Mouse (Mus musculus) CH12.LX (cell line): ENCODE data around the gene Btbd19. TPM values are rescaled to one million over a fixed set of nuclear protein-coding genes. Genes with fewer than 3 reads are reported as not detected.

Source experiments
- DNase-seq: peaks from one replicate; pipeline ENCODE4 v3.0.0-alpha.2; 2013; ENCODE audit errors: extremely low read depth
- H3K27ac ChIP-seq: 2 replicates; pipeline ENCODE4 v1.5.1; 2012; ENCODE audit warnings: low read depth, mild to moderate bottlenecking, control low read depth, moderate library complexity; ENCODE audit not compliant: insufficient read depth
- H3K27me3 ChIP-seq: replicated peaks from 2 replicates; pipeline ENCODE3; 2012; ENCODE audit warnings: inconsistent platforms
- H3K36me3 ChIP-seq, 2 experiments: replicated peaks in 1 of 2; 2 replicates each; pipeline versions ENCODE3 to v1.6.1; 2012; ENCODE audit warnings: inconsistent platforms in 1 of 2, low read length in 1 of 2, mild to moderate bottlenecking in 1 of 2, mixed read lengths in 1 of 2, moderate library complexity in 1 of 2; ENCODE audit not compliant: control insufficient read depth in 1 of 2, insufficient read depth in 1 of 2
- H3K4me1 ChIP-seq, 2 experiments: 2 replicates each; pipeline ENCODE4 v1.6.1; 2012; ENCODE audit warnings: inconsistent platforms in 1 of 2, moderate library complexity in 1 of 2; ENCODE audit not compliant: insufficient read depth in 2 of 2, control insufficient read depth in 1 of 2
- H3K4me2 ChIP-seq: 2 replicates; pipeline ENCODE4 v1.6.1; 2012; ENCODE audit warnings: low read depth, mild to moderate bottlenecking, control low read depth; ENCODE audit not compliant: poor library complexity, insufficient read depth, severe bottlenecking
- H3K4me3 ChIP-seq, 3 experiments: fragments of 150-350 bp in 1 of 3; sonication (generic) in 1 of 3; replicated peaks in 1 of 3; 2 replicates each; pipeline versions ENCODE3 to v1.5.1; 2011 to 2012; ENCODE audit warnings: low read depth in 2 of 3, low read length in 2 of 3, mild to moderate bottlenecking in 2 of 3, moderate library complexity in 2 of 3, control low read depth in 1 of 3, improper control_type of control experiment in 1 of 3, inconsistent platforms in 1 of 3, mixed read lengths in 1 of 3; ENCODE audit not compliant: poor library complexity in 1 of 3
- H3K79me2 ChIP-seq: replicated peaks from 2 replicates; pipeline ENCODE4 v1.6.1; 2012; ENCODE audit warnings: mild to moderate bottlenecking, moderate library complexity; ENCODE audit not compliant: control insufficient read depth, poor library complexity, insufficient read depth, severe bottlenecking; ENCODE audit errors: extremely low read depth
- H3K9ac ChIP-seq: 2 replicates; pipeline ENCODE4 v1.6.1; 2012; ENCODE audit warnings: low read depth, mild to moderate bottlenecking, control low read depth, moderate library complexity; ENCODE audit not compliant: insufficient read depth
- H3K9me3 ChIP-seq: replicated peaks from 2 replicates; pipeline ENCODE3; 2012; ENCODE audit warnings: low read length, inconsistent platforms, mixed read lengths
- BHLHE40 ChIP-seq: IDR thresholded peaks from 2 replicates; pipeline ENCODE4 v1.6.1; 2011; ENCODE audit warnings: mild to moderate bottlenecking, low read depth, low read length, improper control_type of control experiment
- CTCF ChIP-seq, 2 experiments: IDR thresholded peaks in 1 of 2; conservative IDR thresholded peaks in 1 of 2; 2 replicates each; pipeline ENCODE4 v1.5.1; 2011 to 2012; ENCODE audit warnings: low read depth in 2 of 2, low read length in 2 of 2, improper control_type of control experiment in 1 of 2, inconsistent platforms in 1 of 2, mild to moderate bottlenecking in 1 of 2, moderate library complexity in 1 of 2
- ELF1 ChIP-seq: IDR thresholded peaks from 2 replicates; pipeline ENCODE4 v1.6.1; 2014; ENCODE audit warnings: low read depth, mild to moderate bottlenecking, inconsistent platforms, low read length, improper control_type of control experiment
- EP300 ChIP-seq: IDR thresholded peaks from 2 replicates; pipeline ENCODE4 v1.6.1; 2011; ENCODE audit warnings: low read length, improper control_type of control experiment
- ETS1 ChIP-seq: conservative IDR thresholded peaks from 2 replicates; pipeline ENCODE4 v1.6.1; 2012; ENCODE audit warnings: low read depth, mild to moderate bottlenecking, inconsistent platforms, low read length, improper control_type of control experiment, moderate library complexity
- HCFC1 ChIP-seq: IDR thresholded peaks from 2 replicates; pipeline ENCODE4 v1.6.1; 2012; ENCODE audit warnings: low read depth, mild to moderate bottlenecking, inconsistent platforms, low read length, improper control_type of control experiment
- MAFK ChIP-seq: IDR thresholded peaks from 2 replicates; pipeline ENCODE4 v1.6.1; 2011; ENCODE audit warnings: low read length, improper control_type of control experiment; ENCODE audit not compliant: insufficient replicate concordance
- MAX ChIP-seq: IDR thresholded peaks from 2 replicates; pipeline ENCODE4 v1.6.1; 2011; ENCODE audit warnings: low read length, improper control_type of control experiment
- MEF2A ChIP-seq: IDR thresholded peaks from 2 replicates; pipeline ENCODE4 v1.6.1; 2014; ENCODE audit warnings: low read depth, mild to moderate bottlenecking, inconsistent platforms, low read length, improper control_type of control experiment, borderline replicate concordance
- NELFE ChIP-seq: IDR thresholded peaks from 2 replicates; pipeline ENCODE4 v1.6.1; 2011; ENCODE audit warnings: low read depth, low read length, improper control_type of control experiment
- POLR2A ChIP-seq: IDR thresholded peaks from 2 replicates; pipeline ENCODE4 v1.6.1; 2011; ENCODE audit warnings: low read depth, mild to moderate bottlenecking, improper control_type of control experiment, low read length
- SIN3A ChIP-seq: IDR thresholded peaks from 2 replicates; pipeline ENCODE4 v1.6.1; 2012; ENCODE audit warnings: low read length, improper control_type of control experiment, inconsistent platforms
- TBP ChIP-seq: conservative IDR thresholded peaks from 2 replicates; pipeline ENCODE4 v1.6.1; 2011; ENCODE audit warnings: low read depth, low read length, improper control_type of control experiment
- TCF12 ChIP-seq: IDR thresholded peaks from 2 replicates; pipeline ENCODE4 v1.6.1; 2014; ENCODE audit warnings: low read depth, mild to moderate bottlenecking, inconsistent platforms, low read length, improper control_type of control experiment
- UBTF ChIP-seq: IDR thresholded peaks from 2 replicates; pipeline ENCODE4 v1.6.1; 2012; ENCODE audit warnings: low read depth, mild to moderate bottlenecking, inconsistent platforms, low read length, improper control_type of control experiment, moderate library complexity
- USF2 ChIP-seq: conservative IDR thresholded peaks from 2 replicates; pipeline ENCODE4 v1.6.1; 2011; ENCODE audit warnings: low read depth, low read length, improper control_type of control experiment
- ZC3H11A ChIP-seq: IDR thresholded peaks from 2 replicates; pipeline ENCODE4 v1.6.1; 2012; ENCODE audit warnings: low read depth, mild to moderate bottlenecking, inconsistent platforms, low read length, improper control_type of control experiment
- ZNF384 ChIP-seq: IDR thresholded peaks from 2 replicates; pipeline ENCODE4 v1.6.1; 2012; ENCODE audit warnings: low read depth, low read length, improper control_type of control experiment, inconsistent platforms
- dilution Hi-C: fragments of 300-500 bp; cut with MboI; formaldehyde crosslinking; loops from 2 replicates; pipeline ENCODE4 v1.14.3; 2020; ENCODE audit warnings: low sequenced_read_pairs; ENCODE audit not compliant: extremely low pct_unique_long_range_greater_than_20kb, extremely low pct_ligation_motif_present
- in situ Hi-C: fragments of 300-500 bp; cut with MboI; formaldehyde crosslinking; loops from 3 replicates; pipeline ENCODE4 v1.14.3; 2019; ENCODE audit warnings: low sequenced_read_pairs, low pct_ligation_motif_present, low pct_unique_long_range_greater_than_20kb, mixed read lengths
- polyA plus RNA-seq: library from polyadenylated mRNA; unstranded; fragments of >175 nt; gene quantifications from 2 replicates; pipeline ENCODE4 v1.2.1, GENCODE M21; 2012; ENCODE audit warnings: low read depth; ENCODE audit not compliant: insufficient read length
- total RNA-seq, 2 experiments: library from RNA; depleted of rRNA; stranded (reverse); fragments of 300-350 nt in 1 of 2; fragments of >200 nt in 1 of 2; gene quantifications; 2 replicates each; pipeline ENCODE4 v1.2.3; 2012 to 2014

The Btbd19 gene
- total and polyA plus RNA-seq, 3 experiments, result 31.5 to 51.1 (median 36.3) TPM

- TF ChIP-seq ZNF384, result peak; percentile 64; the same call in 1 of the 2 replicates
Measured at GRCm38 (mm10) chr4:117139217-117139612, 13.7 kb upstream of the Btbd19 start (continued).

- H3K27me3 ChIP-seq, result no peaks in the 10 kb centered on the region
Measured at GRCm38 (mm10) chr4:117138295-117139216, 13.0 kb upstream of the Btbd19 start.

GRCm38 (mm10) chr4:117136034-117136433, 10.5 kb upstream of the Btbd19 start:
- TF ChIP-seq ZC3H11A, result no peak
- TF ChIP-seq MAFK, result peak; percentile 83
- no peak for TF ChIP-seq NELFE
- no peak for TF ChIP-seq CTCF (conservative IDR thresholded peaks at IDR 0.05 in 1 of 2, IDR thresholded peaks at IDR 0.05 in 1 of 2; ENCODE audit: low read depth in 2 of 2, low read length in 2 of 2)
- peak; percentile 64; the same call in 1 of the 2 replicates for TF ChIP-seq TCF12
- 0 out of 2 replicates have a peak, but pooled peaks have one; percentile 27 for TF ChIP-seq SIN3A
- no peak for TF ChIP-seq EP300
- no peak for TF ChIP-seq ELF1
- TF ChIP-seq BHLHE40, result no peak
- TF ChIP-seq TBP, result 0 out of 2 replicates have a peak, but pooled peaks have one; percentile 49
- TF ChIP-seq POLR2A, result peak; percentile 78
- peaks cover 23 to 60% of the 10 kb centered on the region in 2 experiments for H3K4me1 ChIP-seq
- in situ Hi-C loops (loop anchor here (5.0 kb wide), 2 partner anchors 34 to 314 kb away; partner anchors contain the start of gene Hpdl), dilution Hi-C loops (no loop called here)
- peak overlapping the region; percentile 5 for H3K9ac ChIP-seq
- H3K9me3 ChIP-seq, result no peaks in the 10 kb centered on the region
- H3K79me2 ChIP-seq, result peaks cover 20% of the 10 kb centered on the region
- no peaks in the 10 kb centered on the region for H3K27me3 ChIP-seq
- peak overlapping the region; percentile 29 for H3K4me2 ChIP-seq
- H3K27ac ChIP-seq, result peak overlapping the region; percentile 52
- H3K36me3 ChIP-seq, result peaks cover 7 to 15% of the 10 kb centered on the region in 2 experiments
- DNase-seq, result no peak
- peak overlapping the region in 1 of 3 experiments; percentile 19 for H3K4me3 ChIP-seq

More at GRCm38 (mm10) chr4:117138295-117139216, 13.0 kb upstream of the Btbd19 start:
- in situ Hi-C loops, result loop anchor here (5.0 kb wide), 2 partner anchors 36 to 316 kb away; partner anchors contain the start of gene Hpdl
- H3K4me2 ChIP-seq, result peak overlapping the region; percentile 55; the same call in 1 of the 2 replicates
- H3K27ac ChIP-seq, result peak overlapping the region; percentile 16
- no peaks in the 10 kb centered on the region for H3K36me3 ChIP-seq
- H3K79me2 ChIP-seq, result peaks cover under 1% of the 10 kb centered on the region
- H3K4me1 ChIP-seq, result peaks cover 16 to 41% of the 10 kb centered on the region in 2 experiments
- TF ChIP-seq UBTF (no peak), MAX (no peak), USF2 (no peak), BHLHE40 (no peak), ETS1 (no peak), HCFC1 (no peak), MEF2A (no peak)
- no peak overlapping the region for H3K4me3 ChIP-seq
- H3K9ac ChIP-seq, result no peak overlapping the region
- no peaks in the 10 kb centered on the region for H3K9me3 ChIP-seq
- no peak for DNase-seq
- dilution Hi-C loops, result no loop called here
